Mouse (Mus musculus) cerebellum, postnatal 36 days (tissue): Measurements from ENCODE around the gene Efcab5.

Experiments used
- DNase-seq, 2 experiments: peaks; one replicate each; pipeline ENCODE4 v3.0.0; 2021 to 2022; ENCODE audit warnings: mixed read lengths in 2 of 2

Gene Efcab5

DNA sequence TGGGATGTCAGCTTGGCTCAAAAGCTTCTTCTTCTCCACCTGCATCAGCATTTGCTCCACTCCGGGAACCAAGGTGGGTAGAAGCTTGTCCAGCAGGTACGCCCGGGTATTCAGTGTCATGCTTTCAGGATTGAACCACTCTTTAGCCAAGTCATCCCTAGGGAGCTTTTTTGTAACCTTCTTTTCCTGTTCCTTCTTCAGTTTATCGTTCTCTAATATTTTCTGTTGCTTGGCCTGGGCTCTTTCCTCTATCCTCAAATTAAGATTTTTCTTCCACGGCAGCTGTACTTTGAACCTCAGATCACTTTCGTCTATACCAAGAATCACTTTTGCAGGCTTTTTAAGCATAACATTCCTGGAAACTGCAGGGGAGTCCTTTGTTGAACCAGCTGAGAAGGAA is at the start of gene Efcab5:
TSS of gene Efcab5 (minus strand) at position 101 of the 400 bp plus-strand sequence.
- no peak for DNase-seq

GRCm38 (mm10) chr11:77235267-77235666 is 46.5 kb upstream of the Efcab5 start:
- DNase-seq: no peak

DNA sequence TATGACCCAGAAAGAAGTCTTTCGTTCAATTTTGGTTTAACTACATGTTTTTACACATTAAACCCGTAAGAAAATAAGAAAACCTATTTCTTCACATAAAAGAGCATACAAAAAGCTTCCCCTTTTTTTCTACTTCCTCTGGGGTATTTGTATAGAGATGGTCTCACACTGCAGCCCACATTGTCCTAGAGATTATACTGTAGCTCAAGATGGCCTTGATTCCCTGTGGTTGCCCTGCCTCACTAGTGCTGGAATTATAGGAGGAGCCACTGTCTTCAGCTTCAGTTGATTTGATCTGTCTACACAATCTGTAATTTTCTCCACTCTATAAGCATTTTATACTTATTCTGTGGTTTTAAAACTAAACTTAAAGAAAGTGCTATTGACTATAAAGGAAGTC is 42.7 kb upstream of the Efcab5 start:
- DNase-seq: no peak

- DNase-seq: no peak
These were observed 42.0 kb upstream of the Efcab5 start for GRCm38 (mm10) chr11:77230765-77231164.

- no peak for DNase-seq
These were observed 28.0 kb upstream of the Efcab5 start for GRCm38 (mm10) chr11:77216761-77217130.

DNA sequence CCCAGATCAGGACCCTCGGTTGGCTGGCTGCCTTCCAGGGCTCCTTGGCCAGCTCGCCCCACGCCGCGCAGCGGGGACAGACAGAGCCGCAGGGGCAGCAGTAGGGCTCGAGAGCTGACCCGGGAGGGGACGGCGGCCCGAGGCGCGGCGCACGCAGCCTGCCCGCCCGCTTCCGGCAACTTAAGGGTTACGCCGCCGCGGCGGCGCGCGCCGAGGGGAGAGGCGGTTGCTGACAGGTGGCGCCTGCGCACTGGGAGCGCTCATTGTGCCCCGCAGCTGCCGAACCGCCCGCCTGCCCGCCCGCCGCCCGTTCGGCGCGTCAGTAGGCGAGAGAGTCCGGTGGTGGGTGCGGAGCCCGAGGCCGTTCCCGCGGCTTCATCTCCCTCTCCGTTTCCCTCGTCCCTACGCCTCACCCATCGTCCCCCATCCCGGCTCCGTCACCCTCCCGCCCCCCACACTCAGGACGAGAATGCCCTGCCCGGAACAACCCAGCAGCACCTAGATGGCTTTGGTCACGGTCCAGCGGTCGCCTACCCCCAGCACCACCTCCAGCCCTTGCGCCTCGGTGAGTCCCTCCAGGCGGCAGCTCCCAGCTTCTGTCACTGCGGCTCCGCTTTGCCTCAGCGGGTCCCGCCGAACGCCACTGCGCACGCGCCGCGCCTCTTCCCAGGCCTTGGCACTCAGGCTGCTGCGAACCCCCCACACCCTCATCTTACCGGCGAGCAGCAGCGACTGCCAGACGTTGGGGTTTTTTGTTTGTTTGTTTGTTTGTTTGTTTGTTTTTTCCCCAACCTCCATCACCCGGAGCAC is 27.4 kb upstream of the Efcab5 start, which contains the start of gene Ssh2:
TSS of gene Ssh2 (plus strand) at position 337 of the 810 bp plus-strand sequence.
- DNase-seq: peak; percentile 81 to 88

DNA sequence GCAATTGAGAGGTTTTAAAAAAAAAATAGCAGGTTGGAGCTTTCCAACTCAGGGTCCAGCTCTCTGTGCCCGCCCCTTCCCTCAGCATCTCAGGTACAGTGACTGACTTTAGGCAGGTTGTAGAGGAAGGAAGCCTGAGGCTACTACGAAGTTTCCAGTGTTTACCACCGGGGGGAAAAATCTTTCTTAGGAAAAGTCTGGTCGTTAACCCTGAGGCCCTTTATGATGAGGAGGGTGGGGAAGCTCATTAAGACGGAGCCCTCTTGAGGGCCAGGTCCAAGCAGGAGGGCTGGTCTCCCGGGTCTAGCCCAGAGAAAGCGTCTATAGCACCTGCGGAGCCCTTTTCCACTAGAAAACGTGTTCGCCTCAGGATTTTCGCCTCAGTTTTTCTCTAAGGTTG is 26.7 kb upstream of the Efcab5 start:
- DNase-seq: no peak

GRCm38 (mm10) chr11:77214755-77215154 is 26.0 kb upstream of the Efcab5 start:
- peak; percentile 55 to 65 for DNase-seq

- DNase-seq: no peak
These were observed 25.4 kb upstream of the Efcab5 start for GRCm38 (mm10) chr11:77214142-77214692.

DNA sequence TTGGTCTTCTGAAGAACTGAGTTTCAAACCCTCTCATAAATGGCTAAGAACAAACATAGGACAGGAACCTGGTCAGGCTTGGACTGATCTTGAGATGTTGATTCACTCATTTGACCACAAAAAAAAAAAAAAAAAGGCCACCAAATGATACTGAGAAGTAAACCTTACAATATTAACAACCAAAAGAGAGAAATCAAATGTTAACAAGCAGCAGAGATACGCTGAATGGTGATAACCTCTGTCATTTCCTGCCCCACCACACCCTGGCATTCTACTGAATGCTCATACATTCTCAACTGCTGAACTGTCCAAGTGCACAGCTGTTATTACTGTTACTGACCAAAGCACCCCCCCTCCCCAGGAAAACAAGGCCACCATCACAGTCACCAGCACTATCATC is 11.9 kb upstream of the Efcab5 start:
- no peak for DNase-seq

GRCm38 (mm10) chr11:77199636-77200035 is 10.9 kb upstream of the Efcab5 start:
- no peak for DNase-seq

GRCm38 (mm10) chr11:77196181-77197143 is 7.7 kb upstream of the Efcab5 start:
- no peak for DNase-seq

GRCm38 (mm10) chr11:77195360-77196109 is 6.8 kb upstream of the Efcab5 start:
- DNase-seq: no peak

DNA sequence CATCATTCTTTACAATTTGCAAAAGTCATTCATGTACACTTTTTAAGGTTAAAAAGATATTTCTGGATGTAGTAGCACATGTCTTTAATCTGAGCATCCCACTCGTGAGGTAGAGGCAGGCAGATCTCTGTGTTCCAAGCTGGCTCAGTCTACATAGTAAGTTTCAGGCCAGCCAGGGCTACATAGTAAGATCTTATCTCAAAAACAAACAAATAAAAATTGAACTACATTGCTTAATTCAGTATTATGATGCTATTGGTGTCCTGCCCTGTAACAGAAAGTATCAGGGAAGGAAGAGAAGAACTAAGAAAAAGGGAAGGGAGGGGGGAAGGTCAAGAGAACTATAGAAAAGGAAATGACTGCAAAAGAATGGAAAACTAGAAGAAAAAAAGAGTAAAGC is 6.0 kb upstream of the Efcab5 start:
- no peak for DNase-seq

DNA sequence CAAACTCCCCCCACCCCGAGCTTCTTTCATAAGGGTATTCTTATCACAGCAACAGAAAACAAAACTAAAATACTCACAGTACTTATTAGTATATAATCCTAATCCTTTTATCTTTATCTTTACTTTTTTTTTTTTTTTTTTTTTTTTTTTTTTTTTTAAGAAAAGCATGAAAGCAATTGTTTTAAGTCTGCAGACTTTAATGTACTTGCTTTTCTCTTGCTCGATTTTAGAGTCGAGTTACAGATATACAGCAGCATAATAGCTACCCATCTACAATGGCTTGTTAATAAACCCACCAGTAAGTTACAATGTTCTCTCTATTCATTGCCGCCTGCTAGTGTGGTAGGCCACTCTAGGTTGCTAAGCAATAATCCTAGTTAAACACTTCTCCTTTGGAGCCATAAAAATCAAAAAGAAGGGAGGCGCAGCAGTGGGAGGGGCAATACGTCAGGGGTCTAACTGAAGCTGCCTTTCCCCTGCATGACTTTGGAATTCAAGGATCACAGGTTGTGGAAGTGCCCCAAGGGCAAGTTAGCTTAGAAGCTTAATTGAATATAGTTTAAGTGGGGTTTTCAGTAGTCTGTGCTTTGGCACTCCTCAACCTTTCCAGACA is 5.3 kb upstream of the Efcab5 start:
- no peak for DNase-seq

- DNase-seq: no peak
These were observed 4.6 kb upstream of the Efcab5 start for GRCm38 (mm10) chr11:77193410-77193809.

GRCm38 (mm10) chr11:77184926-77185325 is 3.8 kb downstream of the Efcab5 start:
- DNase-seq: no peak

- DNase-seq: no peak
These were observed 6.2 kb downstream of the Efcab5 start for GRCm38 (mm10) chr11:77182616-77183015.

GRCm38 (mm10) chr11:77182041-77182440 is 6.7 kb downstream of the Efcab5 start:
- no peak for DNase-seq

GRCm38 (mm10) chr11:77181528-77181927 is 7.2 kb downstream of the Efcab5 start:
- DNase-seq: no peak

DNA sequence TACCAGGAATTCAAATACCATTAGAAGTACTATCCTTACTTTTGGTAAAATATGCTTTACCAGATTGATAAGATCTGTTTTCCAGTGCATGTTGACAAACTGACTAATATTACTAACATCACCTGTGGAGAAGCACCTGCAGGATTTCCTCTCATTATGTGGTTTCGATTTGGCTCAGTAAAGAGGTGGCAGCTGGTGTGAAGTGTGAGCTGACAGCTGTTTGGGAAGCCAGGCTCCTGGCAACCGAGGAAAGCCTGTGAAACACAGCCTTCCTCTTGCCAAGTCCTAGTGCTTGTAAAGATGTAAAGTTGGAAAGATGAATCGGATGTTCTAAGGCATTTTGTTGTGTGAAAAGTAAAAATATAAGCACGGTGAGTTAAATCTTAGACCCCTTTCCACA is 7.9 kb downstream of the Efcab5 start:
- DNase-seq: peak; percentile 15 to 34

DNA sequence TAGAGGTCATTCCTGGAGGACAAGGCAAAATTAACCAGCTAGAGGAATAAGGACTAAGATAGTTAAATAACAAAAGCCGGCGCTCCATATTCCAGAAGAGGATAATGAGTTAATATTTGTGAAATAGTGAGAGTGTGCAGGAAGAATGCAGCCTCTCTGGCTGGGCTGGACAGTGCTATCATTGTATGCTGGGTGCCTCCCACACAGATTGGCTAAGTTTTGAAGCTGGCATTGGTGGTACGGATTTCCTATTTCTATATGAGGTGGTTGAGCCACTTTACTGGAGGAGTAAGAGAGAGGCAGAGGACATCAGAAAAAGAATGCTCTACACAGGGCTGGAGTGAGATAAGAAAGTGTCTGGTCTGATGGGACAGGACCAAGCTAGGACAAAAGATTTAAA is 9.0 kb downstream of the Efcab5 start:
- DNase-seq: no peak
